In genomic region chr15:31363241-31363980, GRCm38 (mm10) we compare ENCODE assay signal across 1 mouse cellular context.
TF ChIP-seq lines count a peak whose summit lies in the region.

No protein-coding gene starts in this region.

TF ChIP-seq in CH12.LX, 34 proteins besides CTCF, POLR2A, EP300 and RAD21 (continued from another document):
- no peak for TF ChIP-seq MAZ (IDR thresholded peaks at IDR 0.05; ENCODE audit: low read depth, low read length)
